Mouse (Mus musculus) CD4-positive helper T cell, adult 2 months (primary cell): Measurements from ENCODE around the gene Tars2.
"Not testable (repeated sequence)": the region's sequence is repeated elsewhere in the genome, so short reads cannot be mapped to it uniquely, and the experiment has no call there.

Source experiments
- DNase-seq: peaks from one replicate; pipeline ENCODE4 v3.0.0-alpha.2; 2012; ENCODE audit warnings: low read depth, missing footprints, low spot score

The Tars2 gene

DNA sequence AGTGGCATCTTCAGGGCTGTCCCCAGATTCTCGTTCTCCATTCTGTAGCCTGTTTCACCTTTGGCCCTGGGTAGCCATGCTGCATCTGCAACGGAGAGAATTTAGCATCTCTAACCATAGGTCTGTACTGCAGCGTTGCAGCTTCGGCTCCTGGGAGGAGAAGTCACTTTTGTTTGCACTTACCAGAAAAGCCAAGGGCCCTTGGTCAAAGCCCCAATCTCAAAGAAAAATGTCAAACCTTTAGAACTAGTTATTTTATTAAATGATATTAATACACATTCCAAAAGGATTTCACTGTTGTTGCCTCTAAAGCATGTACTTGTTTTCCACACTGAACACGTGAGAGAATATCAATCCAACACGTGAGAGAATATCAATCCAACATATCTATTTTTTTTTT lies at the start of gene Tars2:
Gene Tars2 (minus strand): TSS at position 101 of the 400 bp plus-strand sequence.
- no peak for DNase-seq

DNA sequence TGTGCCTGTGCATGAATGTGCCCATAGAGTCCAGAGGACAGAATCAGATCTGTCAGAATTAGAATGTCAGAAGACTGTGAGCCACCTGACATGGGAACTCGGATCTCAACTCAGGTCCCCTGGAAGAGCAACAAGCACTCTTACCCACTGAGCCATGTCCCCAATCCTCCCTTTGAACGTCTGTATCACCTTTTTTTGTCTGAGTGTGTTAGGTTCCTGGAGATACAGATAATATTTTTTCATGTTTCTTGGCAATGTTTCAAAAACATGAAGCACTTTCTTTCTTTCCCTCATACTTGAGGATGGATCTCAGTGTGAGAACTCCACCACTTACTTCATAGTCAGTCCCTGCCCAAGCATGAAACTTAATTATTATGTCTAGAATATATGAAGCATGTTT lies 48.4 kb upstream of the Tars2 start:
- no peak for DNase-seq

DNA sequence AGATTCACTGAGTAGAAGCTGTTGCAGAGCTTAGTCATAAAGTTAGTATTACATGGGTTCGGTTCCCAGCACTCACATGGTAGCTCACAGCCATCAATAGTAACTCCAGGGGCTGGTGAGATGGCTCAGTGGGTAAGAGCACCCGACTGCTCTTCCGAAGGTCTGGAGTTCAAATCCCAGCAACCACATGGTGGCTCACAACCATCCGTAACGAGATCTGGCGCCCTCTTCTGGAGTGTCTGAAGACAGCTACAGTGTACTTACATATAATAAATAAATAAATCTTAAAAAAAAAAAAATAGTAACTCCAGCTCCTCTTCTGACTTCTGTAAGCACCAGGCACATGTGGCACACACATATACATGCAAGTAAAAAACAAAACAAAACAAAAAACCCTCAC lies 47.6 kb upstream of the Tars2 start:
- DNase-seq, result not testable (repeated sequence)

- DNase-seq, result no peak
These were observed 46.7 kb upstream of the Tars2 start for GRCm38 (mm10) chr3:95806677-95807076.

GRCm38 (mm10) chr3:95803851-95804250 lies 43.8 kb upstream of the Tars2 start:
- DNase-seq, result no peak

GRCm38 (mm10) chr3:95798756-95799155 lies 38.8 kb upstream of the Tars2 start:
- DNase-seq, result no peak

DNA sequence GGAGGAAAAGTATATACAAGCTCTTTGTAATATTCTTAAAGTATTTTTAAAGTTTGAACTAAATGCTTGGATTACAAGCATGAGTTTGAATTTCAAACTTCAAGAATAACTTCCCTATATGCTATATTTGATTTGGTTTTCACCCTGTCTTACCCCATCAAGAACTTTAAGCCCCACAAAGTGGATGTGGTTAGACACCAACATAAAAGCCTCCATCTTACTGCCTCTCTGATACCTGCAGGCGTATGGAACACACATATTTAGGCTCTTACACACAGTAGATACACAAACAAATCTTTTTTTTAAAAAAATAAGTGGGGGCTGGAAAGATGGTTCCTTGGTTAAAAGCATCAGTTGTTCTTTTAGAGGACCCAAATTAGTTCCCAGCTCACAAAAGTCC lies 34.3 kb upstream of the Tars2 start:
- DNase-seq, result peak; percentile 52

- DNase-seq, result no peak
These were observed 33.7 kb upstream of the Tars2 start for GRCm38 (mm10) chr3:95793662-95794061.

GRCm38 (mm10) chr3:95785501-95785900 lies 25.5 kb upstream of the Tars2 start:
- DNase-seq, result no peak

DNA sequence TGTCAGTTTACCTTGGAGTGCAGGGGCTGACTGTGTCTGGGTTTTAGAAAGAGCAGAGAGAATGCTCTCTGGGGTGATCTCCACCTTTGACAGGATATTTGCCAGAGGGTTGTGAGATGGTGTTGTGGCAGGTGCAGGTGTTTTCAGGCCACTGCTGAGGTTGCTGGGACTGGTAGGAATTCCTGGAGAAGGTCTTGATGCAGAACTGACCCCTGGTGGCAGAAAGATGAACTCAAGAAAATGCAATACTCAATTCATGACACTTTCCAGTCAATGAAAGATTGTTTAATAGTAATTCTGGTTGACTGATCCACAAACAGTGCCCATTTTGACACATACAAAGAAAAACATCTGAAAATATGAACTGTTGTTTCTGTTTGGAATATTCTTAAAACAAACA lies 12.0 kb upstream of the Tars2 start:
- peak; percentile 39 for DNase-seq

DNA sequence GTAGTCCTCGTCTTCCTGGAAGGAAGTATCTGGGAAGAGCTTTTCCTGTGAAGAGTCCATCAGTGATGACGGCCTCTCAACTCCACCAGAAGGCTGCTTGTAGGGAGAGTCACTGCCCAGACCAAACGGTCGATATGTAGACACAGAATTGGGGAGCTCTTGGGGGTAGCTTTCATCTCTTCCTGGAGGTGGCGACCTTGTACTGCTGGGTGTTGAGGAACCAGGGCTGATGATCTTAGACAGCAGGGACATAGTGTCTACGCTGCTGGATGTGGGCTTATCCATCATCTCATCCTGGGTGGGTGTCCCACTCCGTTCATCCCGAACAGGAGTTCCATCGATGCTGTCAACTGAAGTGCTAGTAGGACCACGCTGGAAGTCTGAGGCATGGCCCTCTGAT lies 5.5 kb upstream of the Tars2 start:
- no peak for DNase-seq

DNA sequence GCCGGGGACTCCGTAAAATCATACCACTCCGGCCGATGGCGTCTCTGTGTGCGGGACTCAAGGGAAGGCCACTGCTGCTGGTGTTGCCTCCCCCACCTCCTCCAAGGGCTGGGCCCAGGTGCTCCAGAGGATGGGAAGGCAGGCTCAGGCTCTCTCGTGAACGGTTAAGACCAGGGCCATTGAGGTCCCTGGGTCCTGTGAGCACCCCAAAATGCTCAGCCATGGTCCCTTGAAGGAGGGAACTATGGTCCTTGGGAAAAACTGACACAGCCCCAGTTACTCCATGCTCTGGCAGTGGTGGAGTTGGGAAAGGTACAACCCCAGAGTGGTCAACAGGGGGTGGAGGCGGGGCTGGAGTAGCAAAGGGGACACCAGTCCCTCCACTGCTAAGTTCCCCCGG lies 3.8 kb upstream of the Tars2 start:
- no peak for DNase-seq

DNA sequence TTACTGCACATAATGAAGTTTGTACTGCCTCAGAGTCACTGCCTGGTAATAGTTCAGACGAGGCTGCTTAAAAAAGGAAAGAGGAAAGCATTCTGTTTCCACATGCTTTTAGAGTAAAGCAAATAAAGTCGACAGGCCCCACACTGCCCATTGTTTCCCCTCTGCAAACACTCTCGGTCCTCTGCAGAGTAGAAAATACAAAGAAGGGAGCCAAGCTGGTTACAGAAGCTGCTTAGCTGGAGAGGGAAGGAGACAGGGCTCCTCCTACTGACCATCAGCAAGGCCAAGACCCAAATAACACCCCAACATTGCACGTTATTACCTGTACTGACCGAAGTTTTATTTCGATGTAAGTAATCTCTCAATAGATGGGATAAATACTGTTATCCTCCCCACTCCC lies 3.0 kb upstream of the Tars2 start:
- no peak for DNase-seq

- DNase-seq, result no peak
These were observed 1.8 kb upstream of the Tars2 start for GRCm38 (mm10) chr3:95761771-95762170.

DNA sequence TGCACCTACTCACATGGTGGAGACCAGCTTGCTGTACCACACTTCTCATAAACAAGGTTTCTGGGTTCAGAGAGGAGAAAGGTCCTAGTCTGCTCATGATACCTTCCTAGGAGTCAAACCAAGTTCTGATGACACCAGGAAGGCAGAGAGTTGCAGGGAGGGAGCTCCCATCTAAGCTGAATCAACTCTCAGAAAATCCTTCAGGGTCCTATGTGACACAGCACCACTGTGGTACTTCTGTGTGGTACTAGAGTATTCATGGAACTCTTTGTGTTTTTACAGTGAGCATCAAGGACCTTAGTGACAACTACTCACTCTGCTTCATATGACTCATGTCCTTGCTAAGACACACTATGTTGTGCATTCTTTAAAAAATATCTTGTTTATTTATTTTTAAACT lies 650 bp upstream of the Tars2 start:
- no peak for DNase-seq

DNA sequence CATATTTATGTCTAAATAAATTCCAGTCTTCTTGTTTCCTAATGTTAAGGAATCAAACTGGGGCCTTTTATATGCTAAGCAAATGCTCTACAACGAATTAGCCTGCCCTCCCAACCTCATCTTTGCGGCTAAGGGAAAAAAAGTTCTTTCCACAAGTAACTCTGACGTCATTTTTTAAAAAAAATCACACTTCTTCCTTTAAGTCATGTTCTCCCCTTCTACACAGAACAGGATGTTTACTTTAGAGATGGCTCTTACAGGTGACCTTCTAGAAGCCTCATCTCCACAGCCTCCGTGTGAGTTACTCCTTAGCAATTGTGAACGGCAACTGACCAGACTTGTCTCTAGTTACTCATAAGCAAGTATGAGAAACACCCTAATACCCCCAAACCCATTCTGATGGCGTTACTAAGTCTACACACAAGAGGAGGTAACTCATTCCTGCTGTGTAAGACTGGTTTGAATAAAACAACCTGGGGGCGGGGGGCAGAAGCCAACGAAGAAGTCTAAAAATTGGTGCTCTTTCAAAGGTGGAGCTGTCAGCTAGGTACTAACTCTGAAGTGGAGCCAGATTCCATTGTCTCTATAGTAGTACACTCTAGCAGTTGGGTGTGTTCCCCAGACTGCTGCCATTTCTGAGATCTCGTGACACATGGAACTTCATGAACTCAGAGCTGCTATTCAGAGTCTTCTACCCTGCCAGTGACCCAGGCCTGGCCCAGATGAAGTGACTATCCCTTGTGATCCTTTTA lies 1.4 kb downstream of the Tars2 start:
- DNase-seq, result peak; percentile 83

DNA sequence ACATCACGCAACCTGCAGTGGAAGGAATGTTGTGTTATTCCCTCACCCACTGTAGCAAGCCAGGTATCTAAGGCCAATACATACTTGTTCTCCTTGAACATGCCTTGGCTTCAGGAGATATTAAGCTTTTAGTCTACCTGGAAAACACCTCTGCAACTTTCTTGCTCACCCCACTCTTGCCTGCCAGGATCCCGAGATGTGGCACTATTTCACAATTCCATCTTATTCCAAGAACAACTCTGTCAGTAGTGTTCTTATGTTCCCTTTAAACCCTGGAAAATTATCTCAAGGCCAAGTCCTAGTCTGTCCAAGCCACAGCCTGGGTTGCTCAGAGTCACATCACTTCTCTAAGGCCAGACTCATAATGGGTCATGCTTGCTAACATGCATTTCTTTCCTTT lies 3.2 kb downstream of the Tars2 start:
- DNase-seq, result no peak

DNA sequence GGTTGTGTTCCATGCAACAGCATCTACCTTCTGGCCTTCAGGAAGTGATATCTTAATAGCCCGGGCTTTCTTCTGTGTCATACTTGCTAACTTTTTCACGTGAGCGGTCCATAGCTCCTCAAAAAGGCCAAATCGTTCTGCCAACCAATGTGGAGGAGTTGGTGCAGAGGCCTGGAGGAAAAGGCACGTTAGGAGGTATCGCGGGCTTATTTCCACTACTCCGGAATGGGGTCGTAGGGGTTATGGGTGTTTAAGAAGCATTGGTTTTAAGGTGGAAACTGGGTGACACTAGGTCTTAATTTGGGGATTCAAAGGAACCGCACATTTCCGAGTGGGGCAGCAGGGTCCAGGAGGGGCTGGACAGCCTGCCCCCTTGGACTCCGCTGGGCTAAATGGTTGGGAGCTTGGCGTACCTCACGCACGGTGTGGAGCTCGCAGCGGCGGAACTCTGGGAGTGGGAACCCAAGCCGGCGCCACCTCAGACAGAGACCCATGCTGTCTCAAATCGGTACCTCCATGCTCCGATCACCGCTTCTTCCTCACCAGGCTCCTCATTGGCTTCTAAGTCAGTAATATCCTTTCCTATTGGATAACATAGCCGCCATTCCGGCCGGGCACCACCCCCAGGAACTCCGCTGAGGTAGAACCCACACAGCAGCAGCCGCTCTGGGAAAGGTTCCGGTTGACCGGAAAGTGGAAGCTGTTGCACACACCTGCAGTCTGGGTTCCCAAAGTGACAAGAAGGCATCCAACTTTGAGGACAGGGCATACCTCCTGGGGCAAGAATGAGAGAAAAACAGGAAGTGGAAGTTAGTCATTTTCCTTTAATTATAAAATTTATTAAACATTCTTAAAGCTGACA lies 5.4 kb downstream of the Tars2 start:
- peak; percentile 91 for DNase-seq

GRCm38 (mm10) chr3:95752935-95753334 lies 7.1 kb downstream of the Tars2 start:
- DNase-seq, result no peak

- DNase-seq, result peak; percentile 50
These were observed 19.6 kb downstream of the Tars2 start for GRCm38 (mm10) chr3:95740406-95740805.

GRCm38 (mm10) chr3:95739353-95740104 lies 20.5 kb downstream of the Tars2 start, which contains the start of gene Ecm1:
Ecm1 (minus strand) TSS chr3:95739569.
- DNase-seq, result peak; percentile 60

DNA sequence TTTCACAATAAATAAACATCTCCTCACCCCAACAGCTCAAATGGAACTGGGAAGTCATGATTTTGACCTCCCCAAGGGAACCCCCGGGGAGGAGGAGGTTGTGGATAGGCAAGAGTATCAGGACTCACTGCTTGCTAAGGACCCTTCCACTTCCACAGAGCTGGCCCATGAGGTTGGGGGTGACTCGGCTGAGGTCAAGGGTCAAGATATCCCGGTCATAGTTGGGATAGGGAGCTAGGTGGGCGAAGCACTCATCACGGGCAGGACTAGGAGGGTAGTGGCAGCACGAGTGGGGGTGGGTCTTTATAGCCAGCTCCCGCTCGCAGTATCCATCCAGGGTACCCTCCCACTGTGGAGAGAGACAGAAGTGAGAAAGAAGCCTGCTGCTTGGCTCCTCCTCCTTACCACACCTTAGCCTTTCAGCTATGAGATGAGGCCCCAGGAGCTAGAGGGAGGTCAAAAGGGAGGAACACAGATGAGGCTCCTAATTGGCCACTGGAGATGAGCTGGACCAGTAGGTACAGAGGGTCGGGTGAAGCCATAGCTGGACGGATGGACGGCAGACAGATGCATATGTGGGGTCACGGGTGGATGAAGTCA lies 24.8 kb downstream of the Tars2 start:
- DNase-seq, result no peak
